Mouse (Mus musculus): ENCODE results near the gene Slc38a10.

Gene Slc38a10

GRCm38 (mm10) chr11:120151113-120151494 is at the start of gene Slc38a10:
TSS of gene Slc38a10 (minus strand) at chr11:120151346.
- peak; percentile 99 for DNase-seq (ENCODE audit: low read depth, low spot score)

GRCm38 (mm10) chr11:120200621-120201020 is 49.5 kb upstream of the Slc38a10 start:
- DNase-seq (ENCODE audit: low read depth, low spot score), result no peak

- DNase-seq (ENCODE audit: low read depth, low spot score), result no peak
These were observed 48.6 kb upstream of the Slc38a10 start for GRCm38 (mm10) chr11:120199766-120200165.

GRCm38 (mm10) chr11:120198831-120199230 is 47.7 kb upstream of the Slc38a10 start:
- DNase-seq (ENCODE audit: low read depth, low spot score), result no peak

GRCm38 (mm10) chr11:120190526-120191412 is 39.6 kb upstream of the Slc38a10 start:
- DNase-seq (ENCODE audit: low read depth, low spot score), result no peak

- peak; percentile 95 for DNase-seq (ENCODE audit: low read depth, low spot score)
These were observed 38.5 kb upstream of the Slc38a10 start for GRCm38 (mm10) chr11:120189459-120190312.

- peak; percentile 39 for DNase-seq (ENCODE audit: low read depth, low spot score)
These were observed 37.6 kb upstream of the Slc38a10 start for GRCm38 (mm10) chr11:120188481-120189441.

GRCm38 (mm10) chr11:120188102-120188480 is 36.9 kb upstream of the Slc38a10 start:
- DNase-seq (ENCODE audit: low read depth, low spot score), result no peak

- no peak for DNase-seq (ENCODE audit: low read depth, low spot score)
These were observed 36.3 kb upstream of the Slc38a10 start for GRCm38 (mm10) chr11:120187236-120188101.

- no peak for DNase-seq (ENCODE audit: low read depth, low spot score)
These were observed 35.7 kb upstream of the Slc38a10 start for GRCm38 (mm10) chr11:120186821-120187235.

GRCm38 (mm10) chr11:120186145-120186740 is 35.1 kb upstream of the Slc38a10 start:
- no peak for DNase-seq (ENCODE audit: low read depth, low spot score)

- no peak for DNase-seq (ENCODE audit: low read depth, low spot score)
These were observed 34.4 kb upstream of the Slc38a10 start for GRCm38 (mm10) chr11:120185316-120186141.

GRCm38 (mm10) chr11:120184371-120185315 is 33.5 kb upstream of the Slc38a10 start:
- no peak for DNase-seq (ENCODE audit: low read depth, low spot score)

- DNase-seq (ENCODE audit: low read depth, low spot score), result no peak
These were observed 32.6 kb upstream of the Slc38a10 start for GRCm38 (mm10) chr11:120183708-120184107.

GRCm38 (mm10) chr11:120183180-120183579 is 32.0 kb upstream of the Slc38a10 start:
- DNase-seq (ENCODE audit: low read depth, low spot score), result no peak

- DNase-seq (ENCODE audit: low read depth, low spot score), result no peak
These were observed 31.4 kb upstream of the Slc38a10 start for GRCm38 (mm10) chr11:120182396-120183030.

- DNase-seq (ENCODE audit: low read depth, low spot score), result no peak
These were observed 30.2 kb upstream of the Slc38a10 start for GRCm38 (mm10) chr11:120181379-120181778.
